Mouse (Mus musculus) liver, adult 2 months (tissue): ENCODE results near the gene Map3k5.

ENCODE experiments used
- CTCF ChIP-seq: fragments of 200-500 bp; IDR thresholded peaks from 2 replicates; pipeline ENCODE4 v1.5.1; 2011; ENCODE audit warnings: low read depth, low read length, control low read depth
- POLR2A ChIP-seq: fragments of 200-500 bp; IDR thresholded peaks from 2 replicates; pipeline ENCODE4 v1.6.1; 2011; ENCODE audit warnings: low read length, control low read depth; ENCODE audit not compliant: insufficient read depth; ENCODE audit errors: extremely low read depth

DNA sequence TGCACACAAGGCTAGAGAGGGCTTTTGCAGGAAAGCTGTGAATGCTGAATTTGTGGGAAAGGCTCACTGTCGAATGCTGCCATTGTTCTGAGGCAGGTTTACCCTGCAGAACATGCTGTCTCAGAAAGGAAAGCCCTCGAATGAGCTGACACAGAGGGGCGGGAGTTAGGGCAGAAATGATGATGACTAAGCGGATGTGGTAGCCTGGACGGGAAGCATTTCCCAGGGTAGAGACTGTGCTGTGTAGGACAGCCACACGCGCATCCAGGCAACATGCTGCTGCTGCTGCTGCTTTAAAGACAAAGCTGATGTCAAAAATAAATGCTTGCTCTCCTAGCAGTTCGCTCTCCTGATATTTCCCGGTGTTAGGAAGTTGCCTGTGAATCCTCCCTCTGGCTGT lies 189.1 kb downstream of the Map3k5 start:
- no peak for TF ChIP-seq CTCF
- TF ChIP-seq POLR2A, result no peak
